Mouse (Mus musculus): ENCODE data around the gene Endod1.

GRCm38 (mm10) chr9:14389050-14389621 lies 7.8 kb upstream of the Endod1 start:
- no peak for TF ChIP-seq POLR2A (IDR thresholded peaks at IDR 0.05; ENCODE audit: control insufficient read depth, extremely low read depth, insufficient read depth, low read length, poor library complexity)
- no peak for TF ChIP-seq CTCF (IDR thresholded peaks at IDR 0.05; ENCODE audit: borderline replicate concordance, control insufficient read depth, extremely low read depth, insufficient read depth, low read length, poor library complexity)
